Mouse (Mus musculus) spleen, embryonic (tissue): Measurements from ENCODE around the gene Cfap43.
"Not testable (repeated sequence)": the region's sequence is repeated elsewhere in the genome, so short reads cannot be mapped to it uniquely, and the experiment has no call there.

Experiments used
- CTCF ChIA-PET: fragments of 350-600 bp; sonication (Branson Sonifier 250); formaldehyde crosslinking; loops from one replicate; lab custom pipeline; 2022; lab: Charles Lee

The Cfap43 gene

GRCm38 (mm10) chr19:47857957-47858942 is 60.8 kb downstream of the Cfap43 start:
- CTCF ChIA-PET = no interaction called here

GRCm38 (mm10) chr19:47854796-47855783 is 64.0 kb downstream of the Cfap43 start, which contains the start of gene Gsto1:
Gene Gsto1, plus strand, starts transcription at chr19:47854970.
- CTCF ChIA-PET = no interaction called here

- CTCF ChIA-PET = interaction anchor here (0.5 to 0.6 kb wide), 3 partner anchors 34 to 533 kb away, joined by 3 to 4 read pairs (median 4); no protein-coding TSS in a partner anchor
Observed at GRCm38 (mm10) chr19:47853951-47854795, 64.9 kb downstream of the Cfap43 start.

GRCm38 (mm10) chr19:47853053-47853452 is 66.0 kb downstream of the Cfap43 start:
- CTCF ChIA-PET = no interaction called here

GRCm38 (mm10) chr19:47852131-47852530 is 67.0 kb downstream of the Cfap43 start:
- CTCF ChIA-PET = interaction anchor here (0.6 kb wide), 2 partner anchors 21 to 25 kb away, joined by 3 to 4 read pairs; no protein-coding TSS in a partner anchor

- CTCF ChIA-PET = no interaction called here
Observed at GRCm38 (mm10) chr19:47849735-47850134, 69.4 kb downstream of the Cfap43 start.

GRCm38 (mm10) chr19:47841234-47841633 is 77.9 kb downstream of the Cfap43 start:
- CTCF ChIA-PET = not testable (repeated sequence)

- CTCF ChIA-PET = no interaction called here
Observed at GRCm38 (mm10) chr19:47837527-47837901, 81.6 kb downstream of the Cfap43 start.

GRCm38 (mm10) chr19:47836701-47837526 is 82.2 kb downstream of the Cfap43 start:
- CTCF ChIA-PET = no interaction called here

GRCm38 (mm10) chr19:47835776-47836175 is 83.3 kb downstream of the Cfap43 start:
- CTCF ChIA-PET = no interaction called here

GRCm38 (mm10) chr19:47834614-47835013 is 84.5 kb downstream of the Cfap43 start:
- CTCF ChIA-PET = no interaction called here

GRCm38 (mm10) chr19:47832316-47832715 is 86.8 kb downstream of the Cfap43 start:
- CTCF ChIA-PET = no interaction called here

GRCm38 (mm10) chr19:47831111-47831510 is 88.0 kb downstream of the Cfap43 start:
- CTCF ChIA-PET = interaction anchor here (0.6 to 0.7 kb wide), 2 partner anchors 11 to 286 kb away, joined by 3 to 9 read pairs; no protein-coding TSS in a partner anchor

- CTCF ChIA-PET = no interaction called here
Observed at GRCm38 (mm10) chr19:47829913-47830450, 89.1 kb downstream of the Cfap43 start.

GRCm38 (mm10) chr19:47824026-47824425 is 95.1 kb downstream of the Cfap43 start:
- CTCF ChIA-PET = no interaction called here

GRCm38 (mm10) chr19:47822143-47822796 is 96.8 kb downstream of the Cfap43 start:
- CTCF ChIA-PET = no interaction called here

GRCm38 (mm10) chr19:47821494-47821872 is 97.6 kb downstream of the Cfap43 start:
- CTCF ChIA-PET = interaction anchor here (0.6 kb wide), 1 partner anchor 141 kb away, joined by 5 read pairs; no protein-coding TSS in a partner anchor

- CTCF ChIA-PET = interaction anchor here (0.6 to 0.8 kb wide), 4 partner anchors 33 to 310 kb away, joined by 3 to 14 read pairs (median 4); no protein-coding TSS in a partner anchor
Observed at GRCm38 (mm10) chr19:47820832-47821493, 98.1 kb downstream of the Cfap43 start.
